Mouse (Mus musculus): Measurements from ENCODE around the gene Atxn7l1. TPM values are rescaled to one million over a fixed set of nuclear protein-coding genes. Genes with fewer than 3 reads are reported as not detected.

Gene Atxn7l1
- polyA plus RNA-seq (2021), result 42.0 TPM

GRCm38 (mm10) chr12:33147497-33148267 is at the start of gene Atxn7l1:
Atxn7l1 (plus strand) TSS chr12:33147693.
- ATAC-seq (peak; percentile 97), DNase-seq (ENCODE audit: low read depth, low spot score) (peak; percentile 73)
- no peak for TF ChIP-seq CTCF (IDR thresholded peaks at IDR 0.05)
- no peaks in the 10 kb centered on the region for H3K27me3 ChIP-seq
- in situ Hi-C loops (cut with MboI; ENCODE audit: low pct_unique_long_range_greater_than_20kb), result no loop called here
- ChIA-PET CTCF (interaction anchor here (1.4 kb wide), 1 partner anchor 34 kb away, joined by 4 read pairs; no protein-coding TSS in a partner anchor), POLR2A (interaction anchor here (0.7 kb wide), 1 partner anchor 1183 kb away, joined by 3 read pairs; no protein-coding TSS in a partner anchor)

- CTCF ChIA-PET, result interaction anchor here (0.7 to 1.2 kb wide), 2 partner anchors 45 to 88 kb away, joined by 3 read pairs; no protein-coding TSS in a partner anchor
- DNase-seq (ENCODE audit: low read depth, low spot score), result no peak
- H3K27me3 ChIP-seq, result peaks cover 18% of the 10 kb centered on the region
- in situ Hi-C loops (cut with MboI; ENCODE audit: low pct_unique_long_range_greater_than_20kb), result loop anchor here (10.0 kb wide), 1 partner anchor 187 kb away; no protein-coding TSS in a partner anchor
- no peak for ATAC-seq
- no peak for TF ChIP-seq CTCF (IDR thresholded peaks at IDR 0.05)
- POLR2A ChIA-PET, result interaction anchor here (0.7 kb wide), 1 partner anchor 76 kb away, joined by 3 read pairs; no protein-coding TSS in a partner anchor
Observed at GRCm38 (mm10) chr12:33101627-33102026, 45.9 kb upstream of the Atxn7l1 start.

GRCm38 (mm10) chr12:33102342-33103115 is 45.0 kb upstream of the Atxn7l1 start:
- in situ Hi-C loops (cut with MboI; ENCODE audit: low pct_unique_long_range_greater_than_20kb), result loop anchor here (10.0 kb wide), 1 partner anchor 188 kb away; no protein-coding TSS in a partner anchor
- CTCF ChIA-PET, result interaction anchor here (1.2 kb wide), 1 partner anchor 46 kb away, joined by 3 read pairs; no protein-coding TSS in a partner anchor
- POLR2A ChIA-PET, result no interaction called here
- H3K27me3 ChIP-seq, result peaks cover 10% of the 10 kb centered on the region
- ATAC-seq (peak; percentile 82), DNase-seq (ENCODE audit: low read depth, low spot score) (peak; percentile 24)
- TF ChIP-seq CTCF (IDR thresholded peaks at IDR 0.05), result no peak

- DNase-seq (ENCODE audit: low read depth, low spot score) (no peak), ATAC-seq (no peak)
- TF ChIP-seq CTCF (IDR thresholded peaks at IDR 0.05), result no peak
- ChIA-PET CTCF (interaction anchor here (1.1 kb wide), 1 partner anchor 9 kb away, joined by 3 read pairs; no protein-coding TSS in a partner anchor), POLR2A (no interaction called here)
- in situ Hi-C loops (cut with MboI; ENCODE audit: low pct_unique_long_range_greater_than_20kb), result loop anchor here (10.0 kb wide), 1 partner anchor 191 kb away; no protein-coding TSS in a partner anchor
- H3K27me3 ChIP-seq, result no peaks in the 10 kb centered on the region
Observed at GRCm38 (mm10) chr12:33105724-33106123, 41.8 kb upstream of the Atxn7l1 start.

GRCm38 (mm10) chr12:33106438-33107167 is 40.9 kb upstream of the Atxn7l1 start:
- ATAC-seq (no peak), DNase-seq (ENCODE audit: low read depth, low spot score) (no peak)
- H3K27me3 ChIP-seq, result no peaks in the 10 kb centered on the region
- in situ Hi-C loops (cut with MboI; ENCODE audit: low pct_unique_long_range_greater_than_20kb), result loop anchor here (10.0 kb wide), 1 partner anchor 192 kb away; no protein-coding TSS in a partner anchor
- ChIA-PET CTCF (interaction anchor here (1.1 kb wide), 1 partner anchor 10 kb away, joined by 3 read pairs; no protein-coding TSS in a partner anchor), POLR2A (no interaction called here)
- TF ChIP-seq CTCF (IDR thresholded peaks at IDR 0.05), result no peak

GRCm38 (mm10) chr12:33109531-33109930 is 38.0 kb upstream of the Atxn7l1 start:
- POLR2A ChIA-PET, result no interaction called here
- in situ Hi-C loops (cut with MboI; ENCODE audit: low pct_unique_long_range_greater_than_20kb), result loop anchor here (10.0 kb wide), 1 partner anchor 195 kb away; no protein-coding TSS in a partner anchor
- DNase-seq (ENCODE audit: low read depth, low spot score) (no peak), ATAC-seq (peak; percentile 82)
- TF ChIP-seq CTCF (IDR thresholded peaks at IDR 0.05), result peak; percentile 75
- no peaks in the 10 kb centered on the region for H3K27me3 ChIP-seq
- CTCF ChIA-PET, result interaction anchor here (0.9 to 2.0 kb wide), 3 partner anchors 11 to 83 kb away, joined by 3 to 5 read pairs (median 3); no protein-coding TSS in a partner anchor

- POLR2A ChIA-PET, result no interaction called here
- in situ Hi-C loops (cut with MboI; ENCODE audit: low pct_unique_long_range_greater_than_20kb), result loop anchor here (5.0 kb wide), 1 partner anchor 84 kb away; no protein-coding TSS in a partner anchor
- CTCF ChIA-PET, result interaction anchor here (0.8 to 2.0 kb wide), 3 partner anchors 10 to 201 kb away, joined by 3 to 5 read pairs (median 4); no protein-coding TSS in a partner anchor
- no peak for DNase-seq (ENCODE audit: low read depth, low spot score)
- ATAC-seq, result no peak
- no peaks in the 10 kb centered on the region for H3K27me3 ChIP-seq
- no peak for TF ChIP-seq CTCF (IDR thresholded peaks at IDR 0.05)
Observed at GRCm38 (mm10) chr12:33110894-33111471, 36.5 kb upstream of the Atxn7l1 start.

- H3K27me3 ChIP-seq, result no peaks in the 10 kb centered on the region
- no peak for ATAC-seq
- CTCF ChIA-PET, result no interaction called here
- in situ Hi-C loops (cut with MboI; ENCODE audit: low pct_unique_long_range_greater_than_20kb), result no loop called here
- TF ChIP-seq CTCF (IDR thresholded peaks at IDR 0.05), result no peak
- DNase-seq (ENCODE audit: low read depth, low spot score), result no peak
- POLR2A ChIA-PET, result no interaction called here
Observed at GRCm38 (mm10) chr12:33118624-33119301, 28.7 kb upstream of the Atxn7l1 start.
